Mouse (Mus musculus): ENCODE measurements around the gene Tln2.

- TF ChIP-seq CTCF (IDR thresholded peaks at IDR 0.05; ENCODE audit: low read depth) (no peak), EP300 (IDR thresholded peaks at IDR 0.05; ENCODE audit: low read depth) (no peak)
Observed at GRCm38 (mm10) chr9:67579541-67579940, 20.0 kb upstream of the Tln2 start.

All from liver, embryonic 14.5 days (tissue).